Mouse (Mus musculus): ENCODE data around the gene Mbnl1. TPM values are rescaled to one million over a fixed set of nuclear protein-coding genes. Genes with fewer than 3 reads are reported as not detected.

The Mbnl1 gene
- polyA plus RNA-seq, 1 experiment from 2014 or later, result 106 TPM

DNA sequence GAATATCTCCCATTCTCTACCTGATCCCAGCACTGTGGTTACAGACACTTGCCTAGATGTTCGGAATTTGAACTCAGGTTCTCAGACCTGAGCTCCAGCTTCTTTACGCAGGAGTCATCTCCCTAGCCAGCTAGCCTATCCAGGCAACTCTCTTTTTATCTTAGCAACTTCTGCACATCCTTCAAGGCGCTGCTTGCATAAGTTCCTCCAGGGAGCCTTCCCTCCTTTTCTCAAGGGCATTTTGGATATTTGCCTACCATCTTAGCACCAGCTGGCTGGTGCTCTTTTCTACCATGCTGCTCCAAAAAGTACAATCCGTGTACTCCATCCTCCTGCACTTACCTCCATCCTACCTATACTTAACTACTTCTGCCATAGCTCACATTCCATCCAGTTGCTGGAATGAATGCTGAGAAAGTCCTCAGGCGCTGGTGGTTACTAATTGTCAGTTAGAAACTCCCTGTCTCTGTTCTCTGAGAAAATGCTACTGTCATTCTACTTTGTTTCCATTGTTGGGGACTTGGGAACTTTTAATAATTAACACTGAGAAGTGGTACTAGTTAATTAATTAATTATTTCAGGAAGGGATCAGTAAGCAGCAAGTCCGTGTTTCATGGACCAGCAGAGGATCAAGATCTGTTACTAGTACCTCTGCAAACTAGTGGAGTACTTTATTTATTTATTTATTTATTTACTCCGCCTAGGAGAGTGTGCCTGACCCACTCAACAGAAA, 27.3 kb downstream of the Mbnl1 start:
- 46% methylated on average over 7 of the region's 7 CpGs for WGBS
- Histone ChIP-seq H3K4me1 (ENCODE audit: control insufficient read depth, insufficient read depth, low read length) (peaks cover 31% of the 10 kb centered on the region), H3K4me3 (replicated peaks; ENCODE audit: low read length) (peak overlapping the region; percentile 89), H3K27me3 (ENCODE audit: control insufficient read depth, insufficient read depth, low read length) (no peaks in the 10 kb centered on the region), H3K9me3 (replicated peaks; ENCODE audit: control insufficient read depth, low read length) (no peaks in the 10 kb centered on the region), H3K27ac (ENCODE audit: low read length) (peak overlapping the region; percentile 99), H3K9ac (ENCODE audit: low read length) (peak overlapping the region; percentile 95), H3K4me2 (ENCODE audit: low read depth, low read length) (peak overlapping the region; percentile 80), H3K36me3 (ENCODE audit: control insufficient read depth, insufficient read depth, low read length) (no peaks in the 10 kb centered on the region)
- ATAC-seq (ENCODE audit: insufficient read depth, low FRiP score), result no peak

DNA sequence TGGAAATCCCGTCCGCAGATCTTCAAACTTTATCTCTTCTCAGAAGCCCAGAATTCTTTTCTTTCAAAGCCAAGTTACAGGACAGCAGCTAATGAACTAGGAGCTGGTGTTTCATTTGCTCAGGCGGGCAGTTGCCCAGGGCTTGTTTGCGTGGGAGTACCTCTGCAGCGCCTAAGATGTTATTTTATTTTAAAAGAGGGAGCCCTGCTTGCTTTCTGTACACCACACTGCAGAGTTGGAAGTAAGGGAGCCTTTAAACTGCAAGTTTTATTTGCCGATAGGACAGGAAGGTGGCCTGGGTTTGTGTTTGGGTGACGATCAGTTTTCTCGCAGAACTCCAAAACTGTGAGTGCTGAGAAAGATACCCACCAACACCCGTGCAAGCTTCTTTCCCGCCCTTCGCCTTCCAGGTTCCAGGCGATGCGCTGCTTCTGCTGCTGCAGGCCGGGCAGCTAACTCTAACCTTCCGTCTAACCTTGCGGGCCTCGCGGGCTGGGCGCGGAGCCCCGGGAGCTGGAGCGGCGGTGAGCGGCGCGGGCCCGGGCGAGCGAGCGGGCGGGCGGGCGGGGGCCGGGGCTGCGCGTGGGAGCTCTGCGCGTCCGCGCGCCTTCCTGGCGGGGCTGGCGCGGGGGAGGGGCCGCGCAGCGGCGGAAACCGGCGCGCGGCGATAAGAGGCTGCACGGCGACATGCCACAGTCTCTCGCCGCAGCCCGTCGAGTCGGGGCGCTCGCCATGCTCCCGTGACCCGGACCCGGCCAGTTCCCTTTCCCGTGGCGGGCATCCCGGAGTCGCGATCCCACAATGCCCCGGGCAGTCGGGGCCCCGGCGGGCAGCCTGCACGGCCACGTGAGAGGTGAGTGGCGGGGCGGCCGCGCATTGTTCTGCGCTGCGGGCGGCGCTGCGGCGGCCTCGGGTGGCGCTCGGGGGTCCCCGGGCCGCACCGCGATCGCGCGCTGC, 28.2 kb downstream of the Mbnl1 start:
- no peaks in the 10 kb centered on the region for H3K36me3 ChIP-seq (ENCODE audit: control insufficient read depth, insufficient read depth, low read length)
- H3K4me1 ChIP-seq (ENCODE audit: control insufficient read depth, insufficient read depth, low read length), result peaks cover 34% of the 10 kb centered on the region
- H3K9me3 ChIP-seq (replicated peaks; ENCODE audit: control insufficient read depth, low read length), result no peaks in the 10 kb centered on the region
- H3K4me2 ChIP-seq (ENCODE audit: low read depth, low read length), result peak overlapping the region; percentile 80
- peak overlapping the region; percentile 95 for H3K9ac ChIP-seq (ENCODE audit: low read length)
- H3K4me3 ChIP-seq (replicated peaks; ENCODE audit: low read length), result peak overlapping the region; percentile 89
- H3K27ac ChIP-seq (ENCODE audit: low read length), result peak overlapping the region; percentile 99
- H3K27me3 ChIP-seq (ENCODE audit: control insufficient read depth, insufficient read depth, low read length), result no peaks in the 10 kb centered on the region
- under 1% methylated on average over 85 of the region's 96 CpGs for WGBS
- ATAC-seq (ENCODE audit: insufficient read depth, low FRiP score), result peak; percentile 84

DNA sequence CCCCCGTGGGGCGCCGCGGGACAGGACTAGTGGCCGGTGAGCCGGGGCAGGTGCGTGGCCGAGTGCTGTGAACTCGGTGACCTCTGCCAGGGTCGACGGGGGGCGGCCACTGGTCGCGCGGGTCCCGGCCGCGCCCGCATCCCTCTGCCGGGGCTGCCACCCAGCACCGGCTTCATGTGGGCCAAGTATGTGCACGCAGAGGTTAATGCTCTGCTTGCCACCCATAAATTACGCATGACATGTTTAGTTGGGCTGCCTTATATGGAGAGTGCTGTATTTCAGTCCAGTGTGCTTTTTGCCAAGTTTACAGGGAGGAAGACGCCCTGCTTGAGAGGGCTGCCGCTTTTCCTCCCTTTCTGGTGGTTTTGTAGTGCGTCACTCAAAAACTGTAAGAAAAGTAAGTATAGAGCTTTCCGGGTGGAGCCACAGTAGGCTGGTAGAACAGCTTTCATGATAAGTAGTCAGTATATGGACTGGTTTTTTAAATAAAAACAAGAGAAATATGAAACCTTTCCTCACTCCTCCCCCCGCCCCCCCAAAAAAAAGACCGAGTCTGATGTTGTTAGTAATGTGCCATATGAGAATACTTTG, 29.0 kb downstream of the Mbnl1 start:
- H3K27me3 ChIP-seq (ENCODE audit: control insufficient read depth, insufficient read depth, low read length), result no peaks in the 10 kb centered on the region
- peak; percentile 89 for ATAC-seq (ENCODE audit: insufficient read depth, low FRiP score)
- peak overlapping the region; percentile 80 for H3K4me2 ChIP-seq (ENCODE audit: low read depth, low read length)
- H3K9ac ChIP-seq (ENCODE audit: low read length), result peak overlapping the region; percentile 95
- no peaks in the 10 kb centered on the region for H3K9me3 ChIP-seq (replicated peaks; ENCODE audit: control insufficient read depth, low read length)
- H3K36me3 ChIP-seq (ENCODE audit: control insufficient read depth, insufficient read depth, low read length), result no peaks in the 10 kb centered on the region
- H3K4me1 ChIP-seq (ENCODE audit: control insufficient read depth, insufficient read depth, low read length), result peaks cover 34% of the 10 kb centered on the region
- peak overlapping the region; percentile 99 for H3K27ac ChIP-seq (ENCODE audit: low read length)
- under 1% methylated on average over 29 of the region's 29 CpGs for WGBS
- peak overlapping the region; percentile 89 for H3K4me3 ChIP-seq (replicated peaks; ENCODE audit: low read length)

DNA sequence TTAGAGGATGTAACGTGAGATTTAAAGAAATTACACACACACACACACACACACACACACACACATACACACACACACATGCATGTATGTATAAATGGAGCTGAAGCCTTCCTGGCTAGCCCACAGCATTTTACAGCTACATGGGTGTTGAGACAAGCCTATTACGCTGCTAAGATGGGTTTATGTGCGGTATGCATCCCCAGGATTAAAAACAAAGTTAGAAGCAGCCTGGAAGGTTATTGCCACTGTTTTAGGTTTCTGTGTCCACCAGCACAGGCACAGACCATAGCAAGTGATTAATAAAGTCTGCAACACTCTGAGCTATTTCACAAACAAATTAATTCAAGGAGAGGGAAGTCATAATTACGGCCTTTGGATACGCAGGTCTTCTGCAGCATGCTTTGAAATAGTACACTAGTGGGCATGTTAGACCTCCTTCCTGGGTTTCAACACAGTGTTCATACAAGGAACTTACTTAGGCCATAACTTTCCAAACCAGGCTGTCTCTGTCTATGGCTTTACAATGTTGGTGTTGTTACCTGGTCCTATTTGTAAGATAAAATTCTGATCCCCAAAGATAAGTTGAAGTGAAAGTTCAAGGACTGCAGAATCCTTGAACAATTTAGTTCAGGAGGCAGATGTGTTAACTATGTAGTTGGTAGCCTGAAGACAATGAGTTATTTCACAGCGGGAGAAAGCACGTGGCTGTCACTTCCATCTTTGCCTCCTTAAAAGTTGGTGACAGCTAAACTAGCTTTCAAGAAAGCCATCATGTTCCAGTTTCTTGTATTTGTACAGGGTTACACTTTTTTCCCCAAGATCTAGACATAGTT, 29.7 kb downstream of the Mbnl1 start:
- peak overlapping the region; percentile 95 for H3K9ac ChIP-seq (ENCODE audit: low read length)
- H3K36me3 ChIP-seq (ENCODE audit: control insufficient read depth, insufficient read depth, low read length), result no peaks in the 10 kb centered on the region
- WGBS, result 6% methylated on average over 7 of the region's 7 CpGs

DNA sequence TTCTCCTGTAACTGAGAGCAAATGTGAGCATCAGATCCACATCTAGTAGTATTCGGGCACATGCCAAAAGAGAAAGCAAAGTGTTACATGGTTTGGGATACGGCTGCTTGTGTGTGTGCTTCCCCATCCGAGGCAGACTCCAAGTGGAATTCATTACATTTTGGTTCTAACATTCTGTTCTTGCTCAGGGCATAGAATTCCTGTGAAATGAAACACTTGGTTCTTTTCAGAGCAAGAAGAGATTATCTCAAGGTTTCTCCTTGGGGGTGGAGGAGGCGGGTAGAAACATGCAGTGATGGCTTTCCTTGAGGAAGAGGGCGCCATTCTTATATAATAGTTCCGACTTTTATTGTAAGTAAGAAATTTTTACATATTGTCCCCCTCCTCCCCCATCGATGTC, 30.6 kb downstream of the Mbnl1 start:
- peaks cover 34% of the 10 kb centered on the region for H3K4me1 ChIP-seq (ENCODE audit: control insufficient read depth, insufficient read depth, low read length)
- peak overlapping the region; percentile 58 for H3K9ac ChIP-seq (ENCODE audit: low read length)

More for the DNA sequence above, 29.7 kb downstream of the Mbnl1 start:
- H3K9me3 ChIP-seq (replicated peaks; ENCODE audit: control insufficient read depth, low read length), result no peaks in the 10 kb centered on the region
- H3K4me2 ChIP-seq (ENCODE audit: low read depth, low read length), result peak overlapping the region; percentile 80
- H3K4me1 ChIP-seq (ENCODE audit: control insufficient read depth, insufficient read depth, low read length), result peaks cover 34% of the 10 kb centered on the region
- ATAC-seq (ENCODE audit: insufficient read depth, low FRiP score), result no peak
- peak overlapping the region; percentile 89 for H3K4me3 ChIP-seq (replicated peaks; ENCODE audit: low read length)
- H3K27me3 ChIP-seq (ENCODE audit: control insufficient read depth, insufficient read depth, low read length), result no peaks in the 10 kb centered on the region
- peak overlapping the region; percentile 99 for H3K27ac ChIP-seq (ENCODE audit: low read length)

DNA sequence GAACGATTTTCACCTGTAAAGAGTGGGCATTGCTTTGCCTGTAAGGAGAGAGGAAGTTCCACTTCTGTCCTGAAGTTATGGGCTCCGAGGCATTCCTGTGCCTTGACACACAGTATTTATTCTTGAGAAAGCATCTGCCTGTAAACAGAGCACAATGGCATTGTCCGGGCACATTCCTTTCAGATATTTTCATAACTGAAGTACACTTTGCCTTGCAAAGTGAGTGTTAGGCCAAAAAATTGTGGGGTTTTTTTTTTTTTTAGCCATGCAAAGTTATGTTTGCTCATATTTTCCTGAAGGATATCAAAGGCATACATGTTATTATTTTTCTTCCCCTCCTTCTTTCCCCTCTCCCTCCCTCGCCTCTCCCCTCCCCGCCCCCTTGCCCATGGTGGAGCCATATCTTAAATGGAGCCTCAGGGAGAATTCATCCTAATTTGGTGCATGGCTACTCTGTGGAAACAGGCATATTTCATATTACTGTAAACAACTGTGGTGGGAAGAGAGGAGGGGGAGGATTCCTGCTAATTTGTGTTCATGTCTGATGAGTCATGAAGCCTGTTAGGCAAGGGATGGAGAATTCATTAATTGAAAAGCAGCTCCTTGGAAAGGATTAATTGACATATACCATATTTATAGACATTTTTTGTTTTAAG, 32.3 kb downstream of the Mbnl1 start:
- Histone ChIP-seq H3K9me3 (replicated peaks; ENCODE audit: control insufficient read depth, low read length) (no peaks in the 10 kb centered on the region), H3K9ac (ENCODE audit: low read length) (no peak overlapping the region), H3K36me3 (ENCODE audit: control insufficient read depth, insufficient read depth, low read length) (no peaks in the 10 kb centered on the region), H3K4me2 (ENCODE audit: low read depth, low read length) (peak overlapping the region; percentile 29; the same call in 1 of the 2 replicates), H3K4me1 (ENCODE audit: control insufficient read depth, insufficient read depth, low read length) (peaks cover 22% of the 10 kb centered on the region), H3K4me3 (replicated peaks; ENCODE audit: low read length) (no peak overlapping the region), H3K27ac (ENCODE audit: low read length) (no peak overlapping the region), H3K27me3 (ENCODE audit: control insufficient read depth, insufficient read depth, low read length) (no peaks in the 10 kb centered on the region)
- ATAC-seq (ENCODE audit: insufficient read depth, low FRiP score), result no peak
- WGBS, result 34% methylated on average over 5 of the region's 5 CpGs

More for the DNA sequence above, 30.6 kb downstream of the Mbnl1 start:
- Histone ChIP-seq H3K36me3 (ENCODE audit: control insufficient read depth, insufficient read depth, low read length) (no peaks in the 10 kb centered on the region), H3K4me2 (ENCODE audit: low read depth, low read length) (peak overlapping the region; percentile 80), H3K4me3 (replicated peaks; ENCODE audit: low read length) (peak overlapping the region; percentile 89), H3K27me3 (ENCODE audit: control insufficient read depth, insufficient read depth, low read length) (no peaks in the 10 kb centered on the region), H3K27ac (ENCODE audit: low read length) (peak overlapping the region; percentile 99), H3K9me3 (replicated peaks; ENCODE audit: control insufficient read depth, low read length) (no peaks in the 10 kb centered on the region)
- ATAC-seq (ENCODE audit: insufficient read depth, low FRiP score), result no peak
- whole genome bisulfite sequencing, result 29% methylated on average over 7 of the region's 7 CpGs

DNA sequence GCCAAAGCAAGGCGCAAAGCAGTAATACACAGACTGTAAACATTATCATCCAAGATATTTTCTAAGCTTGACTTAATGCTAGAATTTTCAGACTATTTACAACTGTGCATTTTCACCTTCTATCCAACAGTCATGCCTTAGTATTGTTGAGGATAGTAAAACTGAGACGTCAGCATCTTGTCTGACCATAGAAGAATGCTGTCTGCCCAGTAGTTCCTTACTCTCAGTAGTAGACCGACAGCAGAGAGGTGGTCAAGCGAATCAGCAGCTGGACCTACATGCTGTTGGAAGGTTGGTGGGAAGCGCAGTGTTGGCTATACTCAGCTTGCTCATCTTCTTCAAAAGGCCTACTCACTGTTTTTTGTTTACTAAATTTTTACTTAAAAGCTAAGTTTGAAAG, 34.2 kb downstream of the Mbnl1 start:
- no peak for ATAC-seq (ENCODE audit: insufficient read depth, low FRiP score)

DNA sequence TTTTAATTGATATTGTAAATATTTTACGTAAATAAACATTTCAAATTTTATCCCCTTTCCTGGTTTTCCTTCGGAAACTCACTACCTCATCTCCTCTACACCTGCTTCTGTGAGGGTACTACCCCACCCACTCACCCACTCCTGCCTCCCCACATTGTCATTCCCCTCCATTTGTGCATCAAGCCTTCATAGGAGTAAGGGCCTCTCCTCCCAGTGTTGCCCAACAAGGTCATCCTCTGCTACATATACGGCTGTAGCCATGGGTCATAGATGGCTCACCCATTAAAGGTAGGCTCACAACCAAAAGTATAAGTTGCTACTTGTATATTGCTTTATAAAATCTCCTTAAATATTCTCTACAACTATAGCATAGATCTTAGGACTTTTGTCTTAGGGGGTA, 34.9 kb downstream of the Mbnl1 start:
- Histone ChIP-seq H3K27me3 (ENCODE audit: control insufficient read depth, insufficient read depth, low read length) (no peaks in the 10 kb centered on the region), H3K4me2 (ENCODE audit: low read depth, low read length) (no peak overlapping the region), H3K9me3 (replicated peaks; ENCODE audit: control insufficient read depth, low read length) (no peaks in the 10 kb centered on the region), H3K9ac (ENCODE audit: low read length) (no peak overlapping the region), H3K36me3 (ENCODE audit: control insufficient read depth, insufficient read depth, low read length) (no peaks in the 10 kb centered on the region), H3K4me3 (replicated peaks; ENCODE audit: low read length) (no peak overlapping the region), H3K27ac (ENCODE audit: low read length) (no peak overlapping the region), H3K4me1 (ENCODE audit: control insufficient read depth, insufficient read depth, low read length) (peaks cover 27% of the 10 kb centered on the region)
- no peak for ATAC-seq (ENCODE audit: insufficient read depth, low FRiP score)
- 83% methylated on average over 3 of the region's 3 CpGs for whole genome bisulfite sequencing

More for the DNA sequence above, 34.2 kb downstream of the Mbnl1 start:
- H3K27me3 ChIP-seq (ENCODE audit: control insufficient read depth, insufficient read depth, low read length), result no peaks in the 10 kb centered on the region
- 88% methylated on average over 5 of the region's 5 CpGs for WGBS
- no peak overlapping the region for H3K4me3 ChIP-seq (replicated peaks; ENCODE audit: low read length)
- peaks cover 23% of the 10 kb centered on the region for H3K4me1 ChIP-seq (ENCODE audit: control insufficient read depth, insufficient read depth, low read length)
- H3K9ac ChIP-seq (ENCODE audit: low read length), result no peak overlapping the region
- H3K36me3 ChIP-seq (ENCODE audit: control insufficient read depth, insufficient read depth, low read length), result no peaks in the 10 kb centered on the region
- H3K4me2 ChIP-seq (ENCODE audit: low read depth, low read length), result no peak overlapping the region
- H3K27ac ChIP-seq (ENCODE audit: low read length), result no peak overlapping the region
- no peaks in the 10 kb centered on the region for H3K9me3 ChIP-seq (replicated peaks; ENCODE audit: control insufficient read depth, low read length)
